Mouse (Mus musculus) hindbrain, embryonic 16.5 days (tissue): ENCODE results near the gene Uba7. TPM values are rescaled to one million over a fixed set of nuclear protein-coding genes. Genes with fewer than 3 reads are reported as not detected.

Source experiments
- ATAC-seq: fragments of 200-750 bp; cut with Nextera tagmentation; 2 replicates; pipeline ENCODE4 v1.8.0; 2017; ENCODE audit warnings: moderate TSS enrichment, moderate library complexity
- H3K27ac ChIP-seq: fragments of 300-500 bp; sonication (generic); 2 replicates; pipeline ENCODE4 v1.5.1; 2014; ENCODE audit warnings: low read depth, mild to moderate bottlenecking, control low read depth, low read length, moderate library complexity
- H3K27me3 ChIP-seq: fragments of 300-500 bp; sonication (generic); replicated peaks from 2 replicates; pipeline ENCODE4 v1.6.1; 2014; ENCODE audit warnings: low read length; ENCODE audit not compliant: control insufficient read depth, insufficient read depth
- H3K36me3 ChIP-seq: fragments of 300-500 bp; sonication (generic); 2 replicates; pipeline ENCODE4 v1.6.1; 2014; ENCODE audit warnings: mild to moderate bottlenecking, low read length, moderate library complexity, mixed read lengths; ENCODE audit not compliant: control insufficient read depth, insufficient read depth
- H3K4me1 ChIP-seq: fragments of 300-500 bp; sonication (generic); 2 replicates; pipeline ENCODE4 v1.6.1; 2014; ENCODE audit warnings: low read depth, low read length; ENCODE audit not compliant: control insufficient read depth, insufficient read depth
- H3K4me2 ChIP-seq: fragments of 300-500 bp; sonication (generic); 2 replicates; pipeline ENCODE4 v1.6.1; 2014; ENCODE audit warnings: mild to moderate bottlenecking, low read length, control low read depth, moderate library complexity
- H3K4me3 ChIP-seq: fragments of 300-500 bp; sonication (generic); 2 replicates; pipeline ENCODE4 v1.5.1; 2014; ENCODE audit warnings: mild to moderate bottlenecking, low read length, control low read depth, moderate library complexity
- H3K9ac ChIP-seq: fragments of 300-500 bp; sonication (generic); 2 replicates; pipeline ENCODE4 v1.6.1; 2014; ENCODE audit warnings: low read depth, mild to moderate bottlenecking, control low read depth, low read length, moderate library complexity
- H3K9me3 ChIP-seq: fragments of 300-500 bp; sonication (generic); 2 replicates; pipeline ENCODE4 v1.6.1; 2014; ENCODE audit warnings: mild to moderate bottlenecking, low read length, moderate library complexity; ENCODE audit not compliant: control insufficient read depth
- WGBS: fragments of 180-500 bp; shearing (Covaris S2); extraction: QIAGEN DNeasy Blood & Tissue Kit; methylation state at CpG from one replicate; pipeline ENCODE4 v1.1.7; 2014; 5-methylcytosine and 5-hydroxymethylcytosine counted together
- polyA plus RNA-seq: library from polyadenylated mRNA; unstranded; fragments of >200 nt; fragmentation: Nextera tagmentation; extraction: Ambion mirVana; gene quantifications from 2 replicates; pipeline ENCODE4 v1.2.1, GENCODE M21; 2015

The Uba7 gene
- polyA plus RNA-seq = 8.8 and 9.6 TPM in 2 replicates

- H3K9me3 ChIP-seq = no peaks in the 10 kb centered on the region
- WGBS = 73% methylated on average over 12 of the region's 12 CpGs
- no peak within 1 kb of the TSS for H3K9ac ChIP-seq
- no peaks in the 10 kb centered on the region for H3K27me3 ChIP-seq
- H3K27ac ChIP-seq = no peak within 1 kb of the TSS
- no peak within 1 kb of the TSS for H3K4me2 ChIP-seq
- ATAC-seq = no peak
- H3K36me3 ChIP-seq = 0 out of 2 replicates have a peak, but pooled peaks cover 3% of the 10 kb centered on the region
- no peak within 1 kb of the TSS for H3K4me3 ChIP-seq
- no peaks in the 10 kb centered on the region for H3K4me1 ChIP-seq
Measured at GRCm38 (mm10) chr9:107975399-107976386, at the start of gene Uba7. Gene Uba7, plus strand, starts transcription at chr9:107975505.

- WGBS = 64% methylated on average over 9 of the region's 9 CpGs
- Histone ChIP-seq H3K4me1 (peaks cover 16% of the 10 kb centered on the region), H3K36me3 (no peaks in the 10 kb centered on the region), H3K27ac (no peak overlapping the region), H3K4me2 (no peak overlapping the region), H3K9me3 (no peaks in the 10 kb centered on the region), H3K27me3 (no peaks in the 10 kb centered on the region), H3K9ac (no peak overlapping the region), H3K4me3 (no peak overlapping the region)
- ATAC-seq = no peak
Measured at GRCm38 (mm10) chr9:107926920-107927420, 48.3 kb upstream of the Uba7 start.

- H3K36me3 ChIP-seq = no peaks in the 10 kb centered on the region
- peak; percentile 44; the same call in 1 of the 2 replicates for ATAC-seq
- peaks cover 16% of the 10 kb centered on the region for H3K4me1 ChIP-seq
- WGBS = 85% methylated on average over 5 of the region's 5 CpGs
- no peak overlapping the region for H3K4me2 ChIP-seq
- H3K9me3 ChIP-seq = no peaks in the 10 kb centered on the region
- H3K27me3 ChIP-seq = no peaks in the 10 kb centered on the region
- H3K9ac ChIP-seq = no peak overlapping the region
- H3K27ac ChIP-seq = no peak overlapping the region
- H3K4me3 ChIP-seq = no peak overlapping the region
Measured at GRCm38 (mm10) chr9:107927749-107928148, 47.6 kb upstream of the Uba7 start.

GRCm38 (mm10) chr9:107928169-107928568 lies 47.1 kb upstream of the Uba7 start, which contains the start of gene Actl11:
Gene Actl11, plus strand, starts transcription at chr9:107928469.
- H3K4me2 ChIP-seq = no peak within 1 kb of the TSS
- 81% methylated on average over 3 of the region's 3 CpGs for WGBS
- H3K4me3 ChIP-seq = no peak within 1 kb of the TSS
- no peaks in the 10 kb centered on the region for H3K9me3 ChIP-seq
- no peak within 1 kb of the TSS for H3K9ac ChIP-seq
- peaks cover 16% of the 10 kb centered on the region for H3K4me1 ChIP-seq
- no peaks in the 10 kb centered on the region for H3K27me3 ChIP-seq
- no peaks in the 10 kb centered on the region for H3K36me3 ChIP-seq
- H3K27ac ChIP-seq = no peak within 1 kb of the TSS
- no peak for ATAC-seq

- Histone ChIP-seq H3K4me1 (peaks cover 12% of the 10 kb centered on the region), H3K9ac (no peak overlapping the region), H3K27me3 (no peaks in the 10 kb centered on the region; the same call in 1 of the 2 replicates), H3K4me3 (no peak overlapping the region), H3K4me2 (no peak overlapping the region), H3K9me3 (no peaks in the 10 kb centered on the region), H3K36me3 (no peaks in the 10 kb centered on the region), H3K27ac (no peak overlapping the region)
- 51% methylated on average over 4 of the region's 4 CpGs for WGBS
- ATAC-seq = no peak
Measured at GRCm38 (mm10) chr9:107932221-107932620, 43.1 kb upstream of the Uba7 start.

GRCm38 (mm10) chr9:107934146-107934545 lies 41.2 kb upstream of the Uba7 start:
- 81% methylated on average over 11 of the region's 11 CpGs for WGBS
- Histone ChIP-seq H3K4me1 (peaks cover 9% of the 10 kb centered on the region), H3K9me3 (no peaks in the 10 kb centered on the region), H3K27me3 (no peaks in the 10 kb centered on the region; the same call in 1 of the 2 replicates), H3K27ac (no peak overlapping the region), H3K36me3 (no peaks in the 10 kb centered on the region), H3K4me3 (no peak overlapping the region), H3K4me2 (no peak overlapping the region), H3K9ac (no peak overlapping the region)
- no peak for ATAC-seq

GRCm38 (mm10) chr9:107935374-107935773 lies 39.9 kb upstream of the Uba7 start, which contains the start of gene Camkv:
Gene Camkv, plus strand, starts transcription at chr9:107935674.
- no peaks in the 10 kb centered on the region; the same call in 1 of the 2 replicates for H3K27me3 ChIP-seq
- H3K4me1 ChIP-seq = peaks cover 9% of the 10 kb centered on the region
- H3K9ac ChIP-seq = peak within 1 kb of the TSS; percentile 76
- 6% methylated on average over 3 of the region's 3 CpGs for WGBS
- H3K36me3 ChIP-seq = no peaks in the 10 kb centered on the region
- no peaks in the 10 kb centered on the region for H3K9me3 ChIP-seq
- H3K4me3 ChIP-seq = peak within 1 kb of the TSS; percentile 58
- ATAC-seq = no peak
- H3K27ac ChIP-seq = no peak within 1 kb of the TSS
- H3K4me2 ChIP-seq = peak within 1 kb of the TSS; percentile 84

- H3K9ac ChIP-seq = peak overlapping the region; percentile 76
- peak overlapping the region; percentile 84 for H3K4me2 ChIP-seq
- H3K4me1 ChIP-seq = peaks cover 9% of the 10 kb centered on the region
- H3K4me3 ChIP-seq = peak overlapping the region; percentile 58
- WGBS = under 1% methylated on average over 32 of the region's 41 CpGs
- H3K9me3 ChIP-seq = no peaks in the 10 kb centered on the region
- H3K27ac ChIP-seq = no peak overlapping the region
- H3K36me3 ChIP-seq = no peaks in the 10 kb centered on the region
- no peaks in the 10 kb centered on the region; the same call in 1 of the 2 replicates for H3K27me3 ChIP-seq
- peak; percentile 48 for ATAC-seq
Measured at GRCm38 (mm10) chr9:107935790-107936214, 39.5 kb upstream of the Uba7 start.
